Mouse (Mus musculus) activated CD4-positive, CD25-positive, alpha-beta regulatory T cell, adult 4 months (primary cell): Measurements from ENCODE around the gene Olfr605. TPM values are rescaled to one million over a fixed set of nuclear protein-coding genes. Genes with fewer than 3 reads are reported as not detected.
"Not testable (repeated sequence)": the region's sequence is repeated elsewhere in the genome, so short reads cannot be mapped to it uniquely, and the experiment has no call there.

Experiments
- ATAC-seq: one replicate; pipeline ENCODE4 v1.8.0; 2017
- polyA plus RNA-seq, 2 experiments: library from polyadenylated mRNA; unstranded; fragments of 100-300 nt; shearing (Covaris generic); gene quantifications; one replicate each; pipeline ENCODE4 v1.2.1; 2017

Gene Olfr605
- polyA plus RNA-seq: not detected

GRCm38 (mm10) chr7:103445339-103445738, at the start of gene Olfr605:
Gene Olfr605 (minus strand): TSS chr7:103445439.
- ATAC-seq: no peak

DNA sequence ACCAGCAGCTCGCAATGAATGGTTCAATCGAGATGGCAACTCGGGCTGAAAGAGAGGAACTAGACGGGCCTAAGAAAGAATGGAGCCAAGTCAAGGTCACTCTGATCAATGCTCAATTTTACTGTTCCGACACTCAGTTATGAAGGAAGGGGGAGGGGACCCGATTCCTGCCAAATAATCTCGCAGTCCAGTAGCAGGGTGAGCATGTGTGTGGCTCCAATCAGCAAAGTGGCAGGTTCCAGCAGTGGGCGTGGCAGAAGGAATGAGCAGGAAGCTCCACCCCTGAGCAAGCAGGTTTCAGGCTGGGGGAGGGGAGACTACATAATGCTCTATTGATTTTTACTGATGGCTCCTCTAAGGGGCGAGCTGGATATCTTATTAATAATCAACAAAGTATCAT, 31.9 kb upstream of the Olfr605 start:
- ATAC-seq: not testable (repeated sequence)

DNA sequence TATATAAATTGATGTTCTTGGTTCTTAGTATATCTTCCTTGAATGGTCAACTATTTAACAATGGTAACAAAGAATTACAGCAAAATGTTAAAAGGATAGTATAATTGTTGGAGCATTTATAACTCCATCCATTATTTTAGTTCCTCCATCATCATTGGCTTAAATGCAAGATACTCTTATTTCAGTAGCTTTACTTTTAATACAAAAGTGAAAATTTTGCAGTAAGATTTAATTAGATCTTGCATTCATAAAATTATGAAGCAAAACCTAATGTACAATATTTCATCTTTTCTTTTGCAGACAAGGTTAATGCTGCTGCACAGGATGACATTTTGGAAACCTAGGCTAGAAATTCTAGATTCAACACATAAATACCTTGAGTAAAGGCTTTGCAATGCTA, 24.3 kb upstream of the Olfr605 start, which contains the start of gene Olfr608:
Gene Olfr608, plus strand, starts transcription at position 301 of the 400 bp plus-strand sequence.
- ATAC-seq: no peak

DNA sequence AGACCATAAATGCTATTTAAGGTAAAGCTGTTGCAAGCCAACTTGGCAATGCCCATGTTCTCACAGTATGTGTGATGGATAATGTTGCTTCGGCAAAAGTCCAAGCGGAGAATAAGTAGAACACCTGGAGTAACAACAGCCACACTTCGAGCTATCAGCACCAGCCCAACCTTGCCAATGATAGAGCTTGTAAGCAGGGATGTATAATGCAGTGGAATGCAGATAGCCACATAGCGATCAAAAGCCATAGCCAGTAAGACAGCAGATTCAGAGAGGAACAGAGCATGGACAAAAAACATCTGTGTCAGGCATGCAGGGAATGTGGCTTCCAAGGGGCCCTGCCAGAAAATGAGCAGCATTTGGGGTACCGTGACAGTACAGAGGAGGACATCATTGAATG, 15.4 kb upstream of the Olfr605 start:
- no peak for ATAC-seq

- ATAC-seq: no peak
Measured at GRCm38 (mm10) chr7:103448746-103449145, 3.5 kb upstream of the Olfr605 start, which contains the start of gene Olfr606. Gene Olfr606 (plus strand): TSS chr7:103449046.

- ATAC-seq: not testable (repeated sequence)
Measured at GRCm38 (mm10) chr7:103414772-103415171, 30.5 kb downstream of the Olfr605 start, which contains the start of gene Usp17lc. Gene Usp17lc (plus strand): TSS chr7:103415072.

GRCm38 (mm10) chr7:103406521-103407055, 38.7 kb downstream of the Olfr605 start:
- ATAC-seq: not testable (repeated sequence)

DNA sequence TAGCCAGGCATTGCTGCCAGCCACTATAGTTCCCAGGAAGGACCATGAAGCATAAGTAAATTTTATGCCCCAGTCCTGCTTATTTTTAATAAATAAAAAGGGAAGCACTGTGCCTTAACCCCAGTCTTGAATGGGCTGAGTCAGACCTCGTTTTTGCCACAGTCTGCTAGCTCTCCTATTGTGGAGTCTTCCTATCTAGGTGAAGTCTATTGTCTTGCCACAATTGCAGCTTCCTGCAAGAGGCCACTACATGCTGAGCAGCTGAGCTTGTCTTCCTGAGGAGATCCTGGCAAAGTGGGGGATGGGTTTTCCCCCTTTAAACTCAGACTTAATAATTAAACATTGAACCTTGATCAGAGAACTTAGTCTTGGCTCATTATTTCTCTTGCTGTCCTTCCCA, 46.3 kb downstream of the Olfr605 start:
- no peak for ATAC-seq

DNA sequence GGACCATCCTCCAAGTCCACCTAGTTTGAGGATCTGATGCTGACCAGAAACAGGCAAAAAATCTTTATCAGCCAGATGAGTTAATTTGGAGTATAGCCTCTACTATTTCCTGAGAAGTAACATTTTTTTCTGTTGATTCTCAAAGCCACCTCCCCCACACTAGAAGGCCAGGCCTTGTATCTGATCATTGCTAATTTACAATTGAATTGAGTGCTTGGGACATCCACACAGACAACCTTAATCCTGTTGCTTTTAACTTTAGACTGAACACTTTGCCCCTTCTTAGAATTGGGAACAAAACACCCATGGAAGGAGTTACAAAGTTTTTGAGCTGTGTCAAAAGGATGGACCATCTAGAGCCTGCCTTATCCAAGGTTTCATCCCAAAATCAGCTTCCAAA, 47.5 kb downstream of the Olfr605 start:
- no peak for ATAC-seq

Other genes with a start within 250 kb of the Olfr605 start
- gene Olfr593, start 233.6 kb downstream of the Olfr605 start, polyA plus RNA-seq: not detected
- gene Olfr594, start 228.4 kb downstream of the Olfr605 start, polyA plus RNA-seq: not detected
- not detected for gene Usp17ld, start 192.9 kb downstream of the Olfr605 start, polyA plus RNA-seq
- gene Olfr596, start 139.8 kb downstream of the Olfr605 start, polyA plus RNA-seq: not detected
- under 1 TPM in 1 of 2 experiments, not detected in 1; 0.12 TPM for gene Olfr597, start 129.1 kb downstream of the Olfr605 start, polyA plus RNA-seq
- not detected for gene Olfr598, start 121.9 kb downstream of the Olfr605 start, polyA plus RNA-seq
- gene Olfr599, start 109.5 kb downstream of the Olfr605 start, polyA plus RNA-seq: not detected
- gene Olfr600, start 95.8 kb downstream of the Olfr605 start, polyA plus RNA-seq: not detected
- not detected for gene Olfr601, start 82.8 kb downstream of the Olfr605 start, polyA plus RNA-seq
- gene Olfr603, start 59.3 kb downstream of the Olfr605 start, polyA plus RNA-seq: not detected
- not detected for gene Usp17lc, start 30.4 kb downstream of the Olfr605 start, polyA plus RNA-seq
- gene Olfr606, start 3.6 kb upstream of the Olfr605 start, polyA plus RNA-seq: not detected
- under 1 TPM in 1 of 2 experiments, not detected in 1; 0.08 TPM for gene Olfr607, start 18.7 kb upstream of the Olfr605 start, polyA plus RNA-seq
- gene Olfr608, start 24.4 kb upstream of the Olfr605 start, polyA plus RNA-seq: not detected
- gene Olfr609, start 52.6 kb upstream of the Olfr605 start, polyA plus RNA-seq: not detected
- gene Olfr610, start 66.7 kb upstream of the Olfr605 start, polyA plus RNA-seq: not detected
- gene Olfr611, start 75.4 kb upstream of the Olfr605 start, polyA plus RNA-seq: not detected
- gene Olfr612, start 97.3 kb upstream of the Olfr605 start, polyA plus RNA-seq: not detected
- not detected for gene Olfr613, start 102.6 kb upstream of the Olfr605 start, polyA plus RNA-seq
- gene Olfr615, start 110.6 kb upstream of the Olfr605 start, polyA plus RNA-seq: not detected
- gene Olfr616, start 123.7 kb upstream of the Olfr605 start, polyA plus RNA-seq: not detected
- gene Olfr617, start 127.6 kb upstream of the Olfr605 start, polyA plus RNA-seq: not detected
- not detected for gene Olfr618, start 144.7 kb upstream of the Olfr605 start, polyA plus RNA-seq
- gene Olfr619, start 155.1 kb upstream of the Olfr605 start, polyA plus RNA-seq: not detected
- gene Olfr620, start 167.1 kb upstream of the Olfr605 start, polyA plus RNA-seq: 1 to 10 TPM in 1 of 2 experiments, not detected in 1; 1.3 TPM
- gene Olfr622, start 197.3 kb upstream of the Olfr605 start, polyA plus RNA-seq: not detected
- not detected for gene Olfr623, start 218.3 kb upstream of the Olfr605 start, polyA plus RNA-seq
- gene Olfr624, start 225.8 kb upstream of the Olfr605 start, polyA plus RNA-seq: not detected
- gene Olfr625-ps1, start 237.3 kb upstream of the Olfr605 start, polyA plus RNA-seq: not detected